Mouse (Mus musculus): Measurements from ENCODE around the gene Hoxa4. TPM values are rescaled to one million over a fixed set of nuclear protein-coding genes. Genes with fewer than 3 reads are reported as not detected.
A peak's percentile ranks its signal among the peaks of the same experiment; 100 is the strongest.

The Hoxa4 gene
- polyA plus RNA-seq, 1 experiment: not detected

DNA sequence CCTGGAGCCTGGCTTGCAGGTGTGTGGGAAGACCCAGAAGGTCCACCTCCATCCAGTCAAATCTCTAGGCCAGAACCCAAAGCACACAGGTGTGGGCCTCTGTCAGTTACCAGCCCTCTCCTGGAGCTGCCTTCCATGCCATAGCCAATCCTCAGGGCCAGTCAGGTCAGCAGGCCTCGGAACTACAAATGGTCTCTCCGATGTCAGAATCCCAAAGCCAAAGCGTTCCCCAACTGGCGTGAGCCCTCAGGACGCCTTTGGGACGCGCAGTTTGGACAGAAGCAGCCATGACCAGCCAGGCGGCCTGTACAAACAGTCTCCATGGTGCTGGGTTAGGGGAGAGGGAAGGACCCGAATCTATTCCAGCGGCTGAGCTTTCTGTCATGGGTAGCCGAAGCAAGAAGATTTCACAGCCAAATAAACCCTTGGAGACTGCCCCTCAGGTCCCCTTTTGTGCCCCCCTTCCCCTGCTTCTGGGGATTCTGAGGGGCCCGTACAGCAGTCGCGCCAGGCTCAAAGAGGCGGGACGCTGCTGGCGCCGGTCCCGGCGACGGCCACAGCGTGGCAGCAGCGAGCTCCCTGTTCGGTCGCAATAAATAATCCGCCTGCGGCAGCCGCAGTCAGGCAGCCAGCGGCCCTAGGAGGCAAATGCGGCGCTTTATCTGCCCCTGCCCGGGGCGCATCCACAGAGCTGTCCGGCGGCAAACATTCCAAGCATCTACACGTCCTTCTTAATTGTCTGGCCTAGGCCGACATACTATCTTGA lies 19.8 kb upstream of the Hoxa4 start:
- Histone ChIP-seq H3K4me1 (ENCODE audit: control insufficient read depth, insufficient read depth, low read length) (no peaks in the 10 kb centered on the region), H3K4me3 (ENCODE audit: insufficient read depth, low read length) (no peak overlapping the region), H3K27ac (ENCODE audit: insufficient read depth, low read length) (no peak overlapping the region)
- TF ChIP-seq CTCF (IDR thresholded peaks at IDR 0.05; ENCODE audit: extremely low read depth, insufficient read depth, low read length): peak; percentile 30; the same call in 1 of the 2 replicates
- TF ChIP-seq POLR2A (IDR thresholded peaks at IDR 0.05; ENCODE audit: extremely low read depth, insufficient read depth, low read length): no peak

DNA sequence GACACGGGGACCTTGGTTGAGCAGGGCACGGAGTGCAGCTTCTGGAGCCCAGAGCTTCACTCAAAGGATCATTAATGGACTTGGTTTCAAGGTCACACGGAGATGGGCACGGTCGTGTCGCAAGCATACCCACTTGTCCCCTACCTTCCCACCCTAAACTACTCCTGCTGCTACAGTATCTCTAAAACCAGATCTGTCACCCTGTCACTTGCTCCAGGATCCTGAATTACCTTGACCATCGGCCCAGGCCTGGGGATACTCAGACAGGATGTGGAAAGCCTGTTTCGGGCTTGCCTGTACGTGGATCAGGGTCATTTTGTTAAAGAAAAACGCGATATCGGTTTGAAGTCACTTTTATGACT lies 18.1 kb upstream of the Hoxa4 start:
- no peak for TF ChIP-seq CTCF (IDR thresholded peaks at IDR 0.05; ENCODE audit: extremely low read depth, insufficient read depth, low read length)
- TF ChIP-seq POLR2A (IDR thresholded peaks at IDR 0.05; ENCODE audit: extremely low read depth, insufficient read depth, low read length): no peak
- Histone ChIP-seq H3K4me1 (ENCODE audit: control insufficient read depth, insufficient read depth, low read length) (no peaks in the 10 kb centered on the region), H3K4me3 (ENCODE audit: insufficient read depth, low read length) (no peak overlapping the region), H3K27ac (ENCODE audit: insufficient read depth, low read length) (no peak overlapping the region)

DNA sequence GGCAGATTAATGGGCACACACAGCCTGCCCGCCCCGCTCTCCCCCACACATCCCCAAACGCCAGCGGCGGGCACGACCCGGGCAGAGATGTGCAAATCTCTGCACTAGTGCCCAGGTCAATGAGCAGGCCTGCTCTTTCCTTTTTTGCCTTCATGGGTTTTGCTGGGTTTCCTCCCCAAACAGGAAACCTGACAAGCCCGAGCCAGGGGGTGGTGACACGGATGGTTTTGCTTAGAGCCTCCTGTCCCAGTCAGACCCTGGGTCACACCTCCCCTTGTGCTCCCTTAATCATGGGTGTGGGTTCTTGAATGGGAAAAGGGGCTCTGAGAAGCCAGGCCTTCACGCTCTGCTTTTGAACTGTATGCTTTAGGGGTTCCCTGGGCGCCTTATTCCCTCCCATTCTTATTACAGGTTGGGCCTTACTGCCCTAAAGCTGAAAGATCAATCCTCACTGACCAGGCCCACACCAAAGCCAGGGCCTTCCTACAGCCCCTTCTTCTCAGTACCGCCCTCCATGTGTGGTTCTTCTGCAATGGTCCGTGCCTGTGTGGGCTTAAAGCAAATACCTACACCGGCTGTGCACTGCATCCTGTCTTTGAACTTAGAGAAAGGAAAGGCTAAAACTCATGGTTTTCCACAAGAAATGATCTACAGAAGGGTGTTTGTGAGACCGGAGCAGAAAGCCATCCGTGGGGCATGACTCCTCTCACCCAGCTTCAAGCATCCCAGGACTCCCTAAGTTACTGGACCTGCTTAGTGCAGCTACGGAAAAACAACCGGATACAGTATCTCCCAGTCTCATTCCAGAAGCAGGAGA lies 17.5 kb upstream of the Hoxa4 start:
- H3K4me3 ChIP-seq (ENCODE audit: insufficient read depth, low read length): no peak overlapping the region
- no peaks in the 10 kb centered on the region for H3K4me1 ChIP-seq (ENCODE audit: control insufficient read depth, insufficient read depth, low read length)
- TF ChIP-seq POLR2A (IDR thresholded peaks at IDR 0.05; ENCODE audit: extremely low read depth, insufficient read depth, low read length): no peak
- TF ChIP-seq CTCF (IDR thresholded peaks at IDR 0.05; ENCODE audit: extremely low read depth, insufficient read depth, low read length): no peak

DNA sequence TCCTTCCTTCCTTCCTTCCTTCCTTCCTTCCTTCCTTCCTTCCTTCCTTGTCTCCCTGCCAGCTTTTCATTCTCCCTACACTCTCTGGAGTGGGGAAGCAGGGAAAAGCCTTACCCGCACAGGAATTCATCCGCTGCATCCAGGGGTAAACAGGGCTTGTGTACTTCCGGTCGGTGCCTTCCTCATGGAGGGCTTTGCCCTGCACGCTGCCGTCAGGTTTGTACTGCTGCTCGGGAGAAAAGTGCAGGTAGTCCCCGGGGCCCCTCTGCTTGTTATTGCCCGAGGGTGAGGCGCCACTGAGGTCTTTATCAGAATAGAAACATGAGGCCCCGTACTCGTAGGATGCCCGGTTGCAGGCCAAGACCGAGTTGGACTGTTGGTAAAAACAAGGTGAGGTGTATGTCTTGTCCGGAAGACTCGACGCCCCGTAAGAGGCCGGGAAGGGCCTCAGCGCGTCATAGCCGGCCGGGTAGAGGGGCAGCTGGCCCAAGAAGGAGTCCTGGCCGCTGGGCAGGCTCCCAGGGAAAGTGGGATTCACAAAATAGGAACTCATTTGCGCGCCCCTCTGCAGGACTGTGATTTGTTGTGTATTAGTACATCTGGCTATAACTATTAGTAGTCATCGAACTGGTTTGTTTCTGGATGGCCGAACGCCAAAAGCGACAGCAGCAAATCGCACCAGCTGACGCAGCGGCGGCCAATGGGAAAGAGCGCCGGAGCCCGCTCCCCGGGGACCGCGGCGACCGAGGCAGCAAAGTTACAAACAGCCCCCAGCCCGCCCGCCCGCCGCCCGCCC lies 16.7 kb upstream of the Hoxa4 start, which contains the start of gene Hoxa6:
Gene Hoxa6, minus strand, starts transcription at position 651 of the 796 bp plus-strand sequence.
- Histone ChIP-seq H3K4me1 (ENCODE audit: control insufficient read depth, insufficient read depth, low read length) (no peaks in the 10 kb centered on the region), H3K4me3 (ENCODE audit: insufficient read depth, low read length) (no peak within 1 kb of the TSS), H3K27ac (ENCODE audit: insufficient read depth, low read length) (no peak within 1 kb of the TSS)
- TF ChIP-seq CTCF (IDR thresholded peaks at IDR 0.05; ENCODE audit: extremely low read depth, insufficient read depth, low read length) (no peak), POLR2A (IDR thresholded peaks at IDR 0.05; ENCODE audit: extremely low read depth, insufficient read depth, low read length) (no peak)

More for the DNA sequence above, 17.5 kb upstream of the Hoxa4 start:
- H3K27ac ChIP-seq (ENCODE audit: insufficient read depth, low read length): no peak overlapping the region

DNA sequence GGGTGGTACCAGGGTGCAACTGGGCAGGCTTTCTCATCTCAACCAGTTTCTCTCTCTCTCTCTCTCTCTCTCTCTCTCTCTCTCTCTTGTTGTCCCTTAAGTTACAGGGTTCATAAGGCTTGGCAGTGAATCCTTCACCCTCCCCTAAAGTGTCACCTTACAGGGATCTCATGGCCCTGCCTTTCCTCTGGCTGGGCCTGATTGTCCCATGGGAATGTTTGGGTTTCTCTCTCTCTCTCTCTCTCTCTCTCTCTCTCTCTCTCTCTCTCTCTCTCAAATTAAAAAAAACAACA lies 16.1 kb upstream of the Hoxa4 start:
- no peak for TF ChIP-seq POLR2A (IDR thresholded peaks at IDR 0.05; ENCODE audit: extremely low read depth, insufficient read depth, low read length)
- TF ChIP-seq CTCF (IDR thresholded peaks at IDR 0.05; ENCODE audit: extremely low read depth, insufficient read depth, low read length): no peak
- Histone ChIP-seq H3K27ac (ENCODE audit: insufficient read depth, low read length) (no peak overlapping the region), H3K4me1 (ENCODE audit: control insufficient read depth, insufficient read depth, low read length) (no peaks in the 10 kb centered on the region), H3K4me3 (ENCODE audit: insufficient read depth, low read length) (no peak overlapping the region)

DNA sequence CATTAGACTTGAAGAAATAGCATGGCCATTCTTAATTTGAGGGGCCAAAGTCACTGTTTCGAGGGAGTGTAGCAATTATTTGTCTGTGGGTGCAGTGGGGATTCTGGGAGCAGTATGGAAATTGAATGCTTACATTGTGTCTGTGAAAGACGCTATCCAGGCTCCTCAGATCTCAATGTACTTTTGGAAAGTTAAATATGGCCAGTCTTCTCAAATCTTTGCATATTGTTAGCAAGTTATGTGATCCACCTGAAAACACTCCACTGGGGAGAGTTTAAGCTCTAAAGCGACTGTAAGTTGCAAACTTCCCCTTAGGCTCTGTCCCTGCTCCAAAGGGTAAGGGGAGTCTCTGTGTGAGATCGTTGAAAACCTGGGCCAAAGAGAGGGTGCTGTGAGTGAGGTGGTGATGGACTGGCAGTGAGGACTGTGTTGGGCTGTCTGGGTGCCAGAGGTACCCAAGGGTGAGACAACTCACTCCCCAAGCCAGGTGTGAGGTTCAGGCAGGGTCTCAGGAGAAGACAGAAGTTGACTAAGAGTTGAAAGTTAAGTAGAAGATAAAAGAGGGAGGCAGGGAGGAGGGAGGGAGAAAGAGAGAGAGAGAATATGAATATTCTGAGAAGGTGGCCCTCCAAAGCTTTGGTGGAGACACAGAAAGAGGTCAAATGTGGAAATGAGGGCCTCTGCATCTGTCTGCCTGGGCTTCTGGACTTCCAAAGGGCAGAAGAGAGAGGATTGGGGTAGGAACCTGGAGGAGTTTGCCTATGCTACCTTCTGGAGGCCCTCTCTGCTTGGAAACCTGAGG lies 15.5 kb upstream of the Hoxa4 start:
- Histone ChIP-seq H3K4me1 (ENCODE audit: control insufficient read depth, insufficient read depth, low read length) (no peaks in the 10 kb centered on the region), H3K4me3 (ENCODE audit: insufficient read depth, low read length) (no peak overlapping the region), H3K27ac (ENCODE audit: insufficient read depth, low read length) (no peak overlapping the region)
- TF ChIP-seq CTCF (IDR thresholded peaks at IDR 0.05; ENCODE audit: extremely low read depth, insufficient read depth, low read length) (no peak), POLR2A (IDR thresholded peaks at IDR 0.05; ENCODE audit: extremely low read depth, insufficient read depth, low read length) (no peak)

DNA sequence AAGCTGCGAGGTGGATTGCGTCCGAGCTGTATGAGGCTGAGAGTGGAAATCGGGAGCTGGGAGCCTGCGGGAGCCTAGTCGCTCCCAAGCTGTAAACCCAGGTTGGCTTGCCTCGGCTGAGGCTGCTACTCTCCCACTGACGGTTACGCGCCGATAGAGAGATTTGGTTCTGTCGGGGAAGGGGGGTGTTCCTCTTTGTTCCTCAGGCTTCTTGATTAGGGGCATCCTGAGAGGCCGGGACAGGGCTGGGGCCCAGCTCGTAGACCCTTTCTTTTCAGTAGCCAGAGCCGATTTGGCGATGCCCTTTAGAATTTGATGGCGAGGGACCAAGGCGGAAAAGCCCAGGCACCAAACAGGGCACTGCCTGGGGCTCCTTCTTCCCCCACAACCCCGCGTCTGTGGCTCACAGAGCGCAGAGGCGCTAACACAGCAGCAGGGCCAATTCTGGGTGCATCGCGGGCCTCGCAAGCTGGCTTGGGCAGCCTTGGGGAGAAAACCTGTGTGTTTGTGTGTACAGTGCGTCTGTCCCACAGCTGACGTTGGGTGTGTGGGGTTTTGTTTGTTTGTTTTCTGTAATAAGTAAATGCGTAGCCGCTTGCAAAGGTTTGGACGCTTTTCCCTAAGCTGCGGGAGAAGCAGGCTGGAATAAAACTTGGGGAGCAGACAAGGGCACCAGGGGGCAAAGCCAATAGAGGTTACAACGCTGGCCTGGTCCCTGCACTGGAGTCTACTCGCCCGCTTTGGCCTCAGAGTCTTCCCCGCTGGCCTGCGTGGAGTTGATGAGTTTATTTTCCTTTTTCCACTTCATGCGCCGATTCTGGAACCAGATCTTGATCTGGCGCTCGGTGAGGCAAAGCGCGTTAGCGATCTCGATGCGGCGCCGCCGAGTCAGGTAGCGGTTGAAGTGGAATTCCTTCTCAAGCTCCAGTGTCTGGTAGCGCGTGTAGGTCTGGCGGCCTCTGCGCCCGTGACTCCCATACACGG lies 14.4 kb upstream of the Hoxa4 start:
- Histone ChIP-seq H3K4me1 (ENCODE audit: control insufficient read depth, insufficient read depth, low read length) (no peaks in the 10 kb centered on the region), H3K4me3 (ENCODE audit: insufficient read depth, low read length) (no peak overlapping the region), H3K27ac (ENCODE audit: insufficient read depth, low read length) (no peak overlapping the region)
- TF ChIP-seq CTCF (IDR thresholded peaks at IDR 0.05; ENCODE audit: extremely low read depth, insufficient read depth, low read length): no peak
- TF ChIP-seq POLR2A (IDR thresholded peaks at IDR 0.05; ENCODE audit: extremely low read depth, insufficient read depth, low read length): no peak

DNA sequence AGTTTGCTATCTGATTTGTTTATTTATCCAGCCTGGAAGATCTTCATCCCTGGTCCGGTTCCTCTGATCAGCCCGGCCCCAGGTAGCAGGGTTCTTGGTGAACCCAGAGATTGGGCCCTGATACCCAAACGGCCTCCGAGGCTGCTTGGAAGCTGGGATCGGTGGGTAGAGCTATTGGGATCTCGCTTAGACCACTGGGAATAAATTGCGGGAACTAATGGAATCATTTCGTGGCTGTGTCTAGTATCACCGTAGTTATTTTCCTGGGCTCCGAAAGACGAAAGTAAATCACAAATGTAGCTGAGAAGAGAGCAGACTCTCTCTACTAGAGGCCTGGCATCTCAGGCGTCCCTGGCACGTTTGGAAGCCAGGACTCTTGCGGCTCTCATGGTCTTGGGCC lies 13.7 kb upstream of the Hoxa4 start:
- no peak overlapping the region for H3K4me3 ChIP-seq (ENCODE audit: insufficient read depth, low read length)
- no peak for TF ChIP-seq POLR2A (IDR thresholded peaks at IDR 0.05; ENCODE audit: extremely low read depth, insufficient read depth, low read length)
- TF ChIP-seq CTCF (IDR thresholded peaks at IDR 0.05; ENCODE audit: extremely low read depth, insufficient read depth, low read length): no peak
- no peak overlapping the region for H3K27ac ChIP-seq (ENCODE audit: insufficient read depth, low read length)
- no peaks in the 10 kb centered on the region for H3K4me1 ChIP-seq (ENCODE audit: control insufficient read depth, insufficient read depth, low read length)
